Mouse (Mus musculus) lung, embryonic 15.5 days (tissue): ENCODE measurements around the gene Spout1. TPM values are rescaled to one million over a fixed set of nuclear protein-coding genes. Genes with fewer than 3 reads are reported as not detected.
"Not testable (repeated sequence)": the region's sequence is repeated elsewhere in the genome, so short reads cannot be mapped to it uniquely, and the experiment has no call there.

Experiments
- ATAC-seq: fragments of 200-750 bp; cut with Nextera tagmentation; 2 replicates; pipeline ENCODE4 v1.8.0; 2017; ENCODE audit warnings: moderate number of reproducible peaks, borderline replicate concordance; ENCODE audit not compliant: low FRiP score, low TSS enrichment; ENCODE audit errors: extremely low read depth
- H3K27ac ChIP-seq: fragments of 300-500 bp; sonication (generic); 2 replicates; pipeline ENCODE4 v1.5.1; 2015; ENCODE audit warnings: moderate library complexity, mild to moderate bottlenecking, inconsistent platforms
- H3K27me3 ChIP-seq: fragments of 300-500 bp; sonication (generic); 2 replicates; pipeline ENCODE4 v1.6.1; 2015; ENCODE audit warnings: inconsistent platforms
- H3K36me3 ChIP-seq: fragments of 300-500 bp; sonication (generic); 2 replicates; pipeline ENCODE4 v1.6.1; 2015; ENCODE audit warnings: inconsistent platforms
- H3K4me1 ChIP-seq: fragments of 300-500 bp; sonication (generic); 2 replicates; pipeline ENCODE4 v1.6.1; 2015; ENCODE audit warnings: inconsistent platforms
- H3K4me2 ChIP-seq: fragments of 300-500 bp; sonication (generic); 2 replicates; pipeline ENCODE4 v1.6.1; 2015; ENCODE audit warnings: inconsistent platforms, mild to moderate bottlenecking, moderate library complexity
- H3K4me3 ChIP-seq: fragments of 300-500 bp; sonication (generic); 2 replicates; pipeline ENCODE4 v1.5.1; 2015; ENCODE audit warnings: mild to moderate bottlenecking, inconsistent platforms
- H3K9ac ChIP-seq: fragments of 300-500 bp; sonication (generic); 2 replicates; pipeline ENCODE4 v1.6.1; 2015; ENCODE audit warnings: inconsistent platforms
- H3K9me3 ChIP-seq: fragments of 300-500 bp; sonication (generic); 2 replicates; pipeline ENCODE4 v1.6.1; 2016; ENCODE audit warnings: inconsistent platforms
- WGBS: fragments of 180-500 bp; shearing (Covaris S2); methylation state at CpG from one replicate; pipeline ENCODE4 v1.1.7; 2015; 5-methylcytosine and 5-hydroxymethylcytosine counted together
- polyA plus RNA-seq: library from polyadenylated mRNA; unstranded; fragments of >200 nt; fragmentation: Nextera tagmentation; extraction: Ambion mirVana; gene quantifications from 2 replicates; pipeline ENCODE4 v1.2.1, GENCODE M21; 2015

Gene Spout1
- polyA plus RNA-seq, 1 experiment from 2014 or later: 71.8 TPM

GRCm38 (mm10) chr2:30203439-30203838 is 25.2 kb upstream of the Spout1 start:
- Histone ChIP-seq H3K36me3 (no peaks in the 10 kb centered on the region), H3K9me3 (no peaks in the 10 kb centered on the region), H3K4me1 (peaks cover 28% of the 10 kb centered on the region), H3K27ac (no peak overlapping the region), H3K4me2 (no peak overlapping the region), H3K9ac (no peak overlapping the region), H3K27me3 (no peaks in the 10 kb centered on the region), H3K4me3 (no peak overlapping the region)
- WGBS: 77% methylated on average over 7 of the region's 7 CpGs
- no peak for ATAC-seq

- ATAC-seq: no peak
- no peaks in the 10 kb centered on the region for H3K27me3 ChIP-seq
- no peaks in the 10 kb centered on the region for H3K36me3 ChIP-seq
- no peak overlapping the region for H3K4me2 ChIP-seq
- 47% methylated on average over 5 of the region's 5 CpGs for WGBS
- H3K27ac ChIP-seq: no peak overlapping the region
- peaks cover 20% of the 10 kb centered on the region for H3K4me1 ChIP-seq
- no peak overlapping the region for H3K4me3 ChIP-seq
- H3K9me3 ChIP-seq: no peaks in the 10 kb centered on the region
- no peak overlapping the region for H3K9ac ChIP-seq
Measured at GRCm38 (mm10) chr2:30200388-30200925, 22.2 kb upstream of the Spout1 start.

- Histone ChIP-seq H3K4me3 (no peak overlapping the region), H3K4me1 (peaks cover 20% of the 10 kb centered on the region), H3K9me3 (no peaks in the 10 kb centered on the region), H3K4me2 (no peak overlapping the region), H3K36me3 (no peaks in the 10 kb centered on the region), H3K27me3 (no peaks in the 10 kb centered on the region), H3K9ac (no peak overlapping the region), H3K27ac (no peak overlapping the region)
- ATAC-seq: no peak
- 6% methylated on average over 1 of the region's 1 CpGs for WGBS
Measured at GRCm38 (mm10) chr2:30199984-30200383, 21.7 kb upstream of the Spout1 start.

GRCm38 (mm10) chr2:30198021-30198420 is 19.8 kb upstream of the Spout1 start:
- no peak overlapping the region for H3K9ac ChIP-seq
- H3K27ac ChIP-seq: no peak overlapping the region
- H3K4me3 ChIP-seq: no peak overlapping the region
- no peak overlapping the region for H3K4me2 ChIP-seq
- H3K36me3 ChIP-seq: no peaks in the 10 kb centered on the region
- WGBS: 69% methylated on average over 4 of the region's 4 CpGs
- no peaks in the 10 kb centered on the region for H3K27me3 ChIP-seq
- H3K9me3 ChIP-seq: no peaks in the 10 kb centered on the region
- peaks cover 10% of the 10 kb centered on the region; the same call in 1 of the 2 replicates for H3K4me1 ChIP-seq
- ATAC-seq: no peak

- no peaks in the 10 kb centered on the region for H3K27me3 ChIP-seq
- 0 out of 2 replicates have a peak, but pooled peaks cover 4% of the 10 kb centered on the region for H3K36me3 ChIP-seq
- peaks cover 2% of the 10 kb centered on the region; the same call in 1 of the 2 replicates for H3K4me1 ChIP-seq
- no peak overlapping the region for H3K4me2 ChIP-seq
- ATAC-seq: no peak
- H3K9me3 ChIP-seq: no peaks in the 10 kb centered on the region
- WGBS: 68% methylated on average over 3 of the region's 3 CpGs
- H3K9ac ChIP-seq: no peak overlapping the region
- H3K4me3 ChIP-seq: no peak overlapping the region
- H3K27ac ChIP-seq: no peak overlapping the region
Measured at GRCm38 (mm10) chr2:30194656-30195055, 16.4 kb upstream of the Spout1 start.

- no peaks in the 10 kb centered on the region for H3K9me3 ChIP-seq
- no peak overlapping the region for H3K27ac ChIP-seq
- no peaks in the 10 kb centered on the region for H3K27me3 ChIP-seq
- H3K4me3 ChIP-seq: no peak overlapping the region
- WGBS: 82% methylated on average over 12 of the region's 12 CpGs
- no peaks in the 10 kb centered on the region for H3K4me1 ChIP-seq
- H3K36me3 ChIP-seq: 0 out of 2 replicates have a peak, but pooled peaks cover 4% of the 10 kb centered on the region
- no peak overlapping the region for H3K4me2 ChIP-seq
- H3K9ac ChIP-seq: no peak overlapping the region
- no peak for ATAC-seq
Measured at GRCm38 (mm10) chr2:30191790-30192580, 13.7 kb upstream of the Spout1 start.

GRCm38 (mm10) chr2:30185681-30186080 is 7.4 kb upstream of the Spout1 start:
- Histone ChIP-seq H3K27ac (no peak overlapping the region), H3K27me3 (no peaks in the 10 kb centered on the region), H3K4me1 (no peaks in the 10 kb centered on the region), H3K36me3 (0 out of 2 replicates have a peak, but pooled peaks cover 4% of the 10 kb centered on the region), H3K4me3 (no peak overlapping the region), H3K4me2 (no peak overlapping the region), H3K9ac (no peak overlapping the region), H3K9me3 (no peaks in the 10 kb centered on the region)
- ATAC-seq: no peak
- WGBS: 68% methylated on average over 3 of the region's 3 CpGs

- WGBS: 81% methylated on average over 6 of the region's 6 CpGs
- no peaks in the 10 kb centered on the region for H3K9me3 ChIP-seq
Measured at GRCm38 (mm10) chr2:30185276-30185675, 7.0 kb upstream of the Spout1 start.

GRCm38 (mm10) chr2:30183721-30184120 is 5.5 kb upstream of the Spout1 start:
- WGBS: 78% methylated on average over 3 of the region's 3 CpGs
- H3K27ac ChIP-seq: no peak overlapping the region

More at GRCm38 (mm10) chr2:30185276-30185675, 7.0 kb upstream of the Spout1 start:
- H3K4me2 ChIP-seq: no peak overlapping the region
- H3K9ac ChIP-seq: no peak overlapping the region
- ATAC-seq: no peak
- no peak overlapping the region for H3K4me3 ChIP-seq
- H3K27me3 ChIP-seq: no peaks in the 10 kb centered on the region
- H3K27ac ChIP-seq: no peak overlapping the region
- H3K4me1 ChIP-seq: no peaks in the 10 kb centered on the region
- 0 out of 2 replicates have a peak, but pooled peaks cover 4% of the 10 kb centered on the region for H3K36me3 ChIP-seq

GRCm38 (mm10) chr2:30182424-30182823 is 4.2 kb upstream of the Spout1 start:
- Histone ChIP-seq H3K36me3 (0 out of 2 replicates have a peak, but pooled peaks cover 4% of the 10 kb centered on the region), H3K27ac (no peak overlapping the region), H3K4me3 (no peak overlapping the region), H3K9ac (no peak overlapping the region), H3K9me3 (no peaks in the 10 kb centered on the region), H3K4me1 (peaks cover 8% of the 10 kb centered on the region), H3K4me2 (no peak overlapping the region), H3K27me3 (no peaks in the 10 kb centered on the region)
- ATAC-seq: no peak
- 88% methylated on average over 2 of the region's 2 CpGs for WGBS

More at GRCm38 (mm10) chr2:30183721-30184120, 5.5 kb upstream of the Spout1 start:
- no peak for ATAC-seq
- Histone ChIP-seq H3K4me3 (no peak overlapping the region), H3K9ac (no peak overlapping the region), H3K4me1 (no peaks in the 10 kb centered on the region), H3K36me3 (0 out of 2 replicates have a peak, but pooled peaks cover 4% of the 10 kb centered on the region), H3K4me2 (no peak overlapping the region), H3K27me3 (no peaks in the 10 kb centered on the region), H3K9me3 (no peaks in the 10 kb centered on the region)

- Histone ChIP-seq H3K36me3 (peaks cover 34% of the 10 kb centered on the region), H3K4me2 (peak overlapping the region; percentile 84), H3K4me3 (peak overlapping the region; percentile 76), H3K4me1 (peaks cover 14% of the 10 kb centered on the region)
- not testable (repeated sequence) for ATAC-seq, H3K27ac ChIP-seq, H3K9me3 ChIP-seq, H3K27me3 ChIP-seq, H3K9ac ChIP-seq
- WGBS: 47% methylated on average over 7 of the region's 7 CpGs
Measured at GRCm38 (mm10) chr2:30178711-30179110, 452 bp upstream of the Spout1 start.

GRCm38 (mm10) chr2:30176561-30176960 is 1.7 kb downstream of the Spout1 start:
- 86% methylated on average over 2 of the region's 2 CpGs for whole genome bisulfite sequencing
- no peak overlapping the region for H3K9ac ChIP-seq
- no peaks in the 10 kb centered on the region for H3K9me3 ChIP-seq
- H3K4me1 ChIP-seq: peaks cover 21% of the 10 kb centered on the region
- no peak for ATAC-seq
- H3K4me2 ChIP-seq: no peak overlapping the region
- H3K36me3 ChIP-seq: peaks cover 47% of the 10 kb centered on the region
- no peak overlapping the region for H3K27ac ChIP-seq
- H3K27me3 ChIP-seq: no peaks in the 10 kb centered on the region
- no peak overlapping the region for H3K4me3 ChIP-seq
